Mouse (Mus musculus): ENCODE data around the gene Wdsub1. TPM values are rescaled to one million over a fixed set of nuclear protein-coding genes. Genes with fewer than 3 reads are reported as not detected.
A peak's percentile ranks its signal among the peaks of the same experiment; 100 is the strongest.

Gene Wdsub1
- polyA plus RNA-seq, 1 experiment from 2014 or later, result 9.5 TPM

DNA sequence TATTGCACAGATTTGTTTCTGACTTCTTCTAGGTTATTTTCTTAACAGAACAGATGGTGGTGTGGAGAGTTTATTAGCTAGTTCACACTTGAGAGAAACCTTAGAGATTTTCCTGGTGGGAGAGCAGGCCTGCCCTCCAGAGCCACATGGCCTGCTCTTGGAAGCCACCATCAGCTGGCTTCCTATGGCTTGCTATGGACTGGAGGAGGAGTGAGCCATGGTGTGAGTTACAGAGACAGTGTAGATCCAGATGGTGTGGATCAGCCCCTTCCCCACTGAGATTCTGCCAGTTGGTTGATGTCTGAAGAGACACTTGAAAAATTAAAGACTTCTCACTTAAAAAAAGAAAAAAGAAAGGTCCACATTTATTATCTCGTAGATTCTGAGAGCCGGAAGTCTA, 61.3 kb downstream of the Wdsub1 start:
- ATAC-seq (ENCODE audit: low FRiP score, low TSS enrichment), result no peak
- Histone ChIP-seq H3K27me3 (ENCODE audit: control insufficient read depth, insufficient read depth, low read length) (no peaks in the 10 kb centered on the region), H3K27ac (replicated peaks; ENCODE audit: low read depth, low read length) (no peak overlapping the region), H3K4me3 (replicated peaks; ENCODE audit: low read depth, low read length) (no peak overlapping the region), H3K4me2 (ENCODE audit: low read length) (no peak overlapping the region), H3K9me3 (ENCODE audit: control insufficient read depth, low read length) (no peaks in the 10 kb centered on the region), H3K36me3 (ENCODE audit: control insufficient read depth, insufficient read depth, low read length) (no peaks in the 10 kb centered on the region), H3K4me1 (ENCODE audit: control insufficient read depth, insufficient read depth, low read length) (no peaks in the 10 kb centered on the region), H3K9ac (replicated peaks; ENCODE audit: low read length) (no peak overlapping the region)
- WGBS, result 94% methylated on average over 2 of the region's 2 CpGs
- DNase-seq, result no peak

GRCm38 (mm10) chr2:59820088-59820487, 62.3 kb downstream of the Wdsub1 start:
- H3K4me3 ChIP-seq (replicated peaks; ENCODE audit: low read depth, low read length), result no peak overlapping the region
- H3K4me2 ChIP-seq (ENCODE audit: low read length), result no peak overlapping the region
- no peaks in the 10 kb centered on the region for H3K27me3 ChIP-seq (ENCODE audit: control insufficient read depth, insufficient read depth, low read length)
- H3K9me3 ChIP-seq (ENCODE audit: control insufficient read depth, low read length), result no peaks in the 10 kb centered on the region
- no peak overlapping the region for H3K9ac ChIP-seq (replicated peaks; ENCODE audit: low read length)
- ATAC-seq (ENCODE audit: low FRiP score, low TSS enrichment), result no peak
- 67% methylated on average over 15 of the region's 15 CpGs for WGBS
- peak overlapping the region; percentile 64; the same call in 1 of the 2 replicates for H3K27ac ChIP-seq (replicated peaks; ENCODE audit: low read depth, low read length)
- no peaks in the 10 kb centered on the region for H3K4me1 ChIP-seq (ENCODE audit: control insufficient read depth, insufficient read depth, low read length)
- H3K36me3 ChIP-seq (ENCODE audit: control insufficient read depth, insufficient read depth, low read length), result no peaks in the 10 kb centered on the region
- peak; percentile 54 for DNase-seq

DNA sequence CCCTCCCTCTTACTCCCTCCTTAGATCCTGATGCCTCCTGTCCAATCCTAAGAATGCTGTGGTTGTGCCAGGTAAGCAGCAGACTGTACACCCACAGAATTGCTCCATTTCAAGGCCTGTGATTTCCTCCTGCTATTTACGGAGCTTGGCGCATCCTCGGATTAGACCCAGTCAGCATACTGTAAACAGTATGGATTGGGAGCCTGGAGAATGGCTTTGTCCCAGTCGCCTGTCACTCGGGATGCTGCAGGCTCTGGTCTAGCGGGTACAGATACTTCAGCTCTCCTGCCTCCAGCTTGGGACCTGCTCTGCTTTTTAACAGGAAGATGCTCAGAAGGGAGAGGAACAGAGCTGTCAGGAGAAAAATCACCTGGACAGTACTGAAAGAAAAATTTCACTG, 63.0 kb downstream of the Wdsub1 start:
- Histone ChIP-seq H3K9me3 (ENCODE audit: control insufficient read depth, low read length) (no peaks in the 10 kb centered on the region), H3K27ac (replicated peaks; ENCODE audit: low read depth, low read length) (peak overlapping the region; percentile 64), H3K9ac (replicated peaks; ENCODE audit: low read length) (no peak overlapping the region), H3K4me2 (ENCODE audit: low read length) (no peak overlapping the region), H3K4me3 (replicated peaks; ENCODE audit: low read depth, low read length) (no peak overlapping the region), H3K36me3 (ENCODE audit: control insufficient read depth, insufficient read depth, low read length) (no peaks in the 10 kb centered on the region), H3K27me3 (ENCODE audit: control insufficient read depth, insufficient read depth, low read length) (no peaks in the 10 kb centered on the region), H3K4me1 (ENCODE audit: control insufficient read depth, insufficient read depth, low read length) (no peaks in the 10 kb centered on the region)
- ATAC-seq (ENCODE audit: low FRiP score, low TSS enrichment) (no peak), DNase-seq (peak; percentile 40)
- WGBS, result 56% methylated on average over 6 of the region's 6 CpGs

- Histone ChIP-seq H3K9me3 (ENCODE audit: control insufficient read depth, low read length) (no peaks in the 10 kb centered on the region), H3K4me1 (ENCODE audit: control insufficient read depth, insufficient read depth, low read length) (no peaks in the 10 kb centered on the region), H3K4me2 (ENCODE audit: low read length) (no peak overlapping the region), H3K36me3 (ENCODE audit: control insufficient read depth, insufficient read depth, low read length) (no peaks in the 10 kb centered on the region), H3K4me3 (replicated peaks; ENCODE audit: low read depth, low read length) (no peak overlapping the region), H3K27ac (replicated peaks; ENCODE audit: low read depth, low read length) (peak overlapping the region; percentile 64), H3K27me3 (ENCODE audit: control insufficient read depth, insufficient read depth, low read length) (no peaks in the 10 kb centered on the region), H3K9ac (replicated peaks; ENCODE audit: low read length) (no peak overlapping the region)
- WGBS, result 96% methylated on average over 15 of the region's 15 CpGs
- DNase-seq (no peak), ATAC-seq (ENCODE audit: low FRiP score, low TSS enrichment) (peak; percentile 47; the same call in 1 of the 2 replicates)
These were observed 63.7 kb downstream of the Wdsub1 start for GRCm38 (mm10) chr2:59818663-59819062.

DNA sequence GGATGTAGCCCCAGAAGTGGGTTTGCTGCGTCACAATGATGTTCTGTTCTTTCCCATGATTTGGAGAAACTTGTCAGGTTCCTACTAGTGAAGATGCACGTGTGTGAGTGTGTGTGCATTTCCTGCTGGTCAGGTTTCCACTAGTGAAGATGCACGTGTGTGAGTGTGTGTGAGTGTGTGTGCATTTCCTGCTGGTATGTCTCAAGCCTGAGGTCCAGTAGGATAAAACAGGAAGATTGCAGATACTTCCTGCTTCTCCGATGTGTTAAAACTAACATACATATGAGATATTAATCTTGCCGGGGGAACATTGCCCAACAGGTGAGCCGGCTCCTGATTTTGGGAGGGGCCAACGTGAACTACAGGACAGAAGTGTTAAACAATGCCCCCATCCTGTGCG, 67.4 kb downstream of the Wdsub1 start:
- H3K9me3 ChIP-seq (ENCODE audit: control insufficient read depth, low read length), result no peaks in the 10 kb centered on the region
- no peaks in the 10 kb centered on the region for H3K36me3 ChIP-seq (ENCODE audit: control insufficient read depth, insufficient read depth, low read length)
- no peaks in the 10 kb centered on the region for H3K4me1 ChIP-seq (ENCODE audit: control insufficient read depth, insufficient read depth, low read length)
- no peak for ATAC-seq (ENCODE audit: low FRiP score, low TSS enrichment)
- H3K27ac ChIP-seq (replicated peaks; ENCODE audit: low read depth, low read length), result no peak overlapping the region
- no peaks in the 10 kb centered on the region for H3K27me3 ChIP-seq (ENCODE audit: control insufficient read depth, insufficient read depth, low read length)
- no peak overlapping the region for H3K4me3 ChIP-seq (replicated peaks; ENCODE audit: low read depth, low read length)
- no peak for DNase-seq
- H3K4me2 ChIP-seq (ENCODE audit: low read length), result no peak overlapping the region
- no peak overlapping the region for H3K9ac ChIP-seq (replicated peaks; ENCODE audit: low read length)
- 93% methylated on average over 8 of the region's 8 CpGs for WGBS

DNA sequence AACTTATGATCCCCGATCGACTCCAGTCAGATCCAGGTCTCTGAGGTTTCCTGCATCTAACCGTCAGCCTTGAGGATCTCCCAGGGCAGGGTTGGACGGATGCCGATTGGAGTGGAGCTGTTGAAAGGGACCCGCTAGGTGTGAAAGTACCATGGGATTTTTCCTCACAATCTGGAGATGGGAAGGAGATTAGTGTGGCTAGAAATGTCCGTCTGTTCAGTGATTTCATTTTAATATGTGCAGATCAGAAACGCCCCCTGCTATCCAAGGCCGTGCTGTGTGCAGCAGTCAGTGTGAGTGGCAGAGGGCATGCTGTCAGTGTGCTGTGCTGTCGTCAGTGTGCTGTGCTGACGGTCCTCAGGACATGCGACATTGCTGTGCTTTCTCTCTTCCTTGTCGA, 68.9 kb downstream of the Wdsub1 start:
- H3K4me3 ChIP-seq (replicated peaks; ENCODE audit: low read depth, low read length), result no peak overlapping the region
- WGBS, result 65% methylated on average over 13 of the region's 13 CpGs
- DNase-seq (no peak), ATAC-seq (ENCODE audit: low FRiP score, low TSS enrichment) (no peak)
- H3K9ac ChIP-seq (replicated peaks; ENCODE audit: low read length), result no peak overlapping the region
- no peaks in the 10 kb centered on the region for H3K27me3 ChIP-seq (ENCODE audit: control insufficient read depth, insufficient read depth, low read length)
- no peak overlapping the region for H3K4me2 ChIP-seq (ENCODE audit: low read length)
- no peak overlapping the region for H3K27ac ChIP-seq (replicated peaks; ENCODE audit: low read depth, low read length)
- no peaks in the 10 kb centered on the region for H3K9me3 ChIP-seq (ENCODE audit: control insufficient read depth, low read length)
- no peaks in the 10 kb centered on the region for H3K36me3 ChIP-seq (ENCODE audit: control insufficient read depth, insufficient read depth, low read length)
- H3K4me1 ChIP-seq (ENCODE audit: control insufficient read depth, insufficient read depth, low read length), result no peaks in the 10 kb centered on the region

GRCm38 (mm10) chr2:59812641-59813040, 69.8 kb downstream of the Wdsub1 start:
- Histone ChIP-seq H3K9me3 (ENCODE audit: control insufficient read depth, low read length) (no peaks in the 10 kb centered on the region), H3K27me3 (ENCODE audit: control insufficient read depth, insufficient read depth, low read length) (no peaks in the 10 kb centered on the region), H3K36me3 (ENCODE audit: control insufficient read depth, insufficient read depth, low read length) (no peaks in the 10 kb centered on the region), H3K27ac (replicated peaks; ENCODE audit: low read depth, low read length) (no peak overlapping the region), H3K4me1 (ENCODE audit: control insufficient read depth, insufficient read depth, low read length) (no peaks in the 10 kb centered on the region), H3K4me2 (ENCODE audit: low read length) (no peak overlapping the region), H3K4me3 (replicated peaks; ENCODE audit: low read depth, low read length) (no peak overlapping the region), H3K9ac (replicated peaks; ENCODE audit: low read length) (no peak overlapping the region)
- DNase-seq, result no peak
- 88% methylated on average over 1 of the region's 1 CpGs for WGBS
- no peak for ATAC-seq (ENCODE audit: low FRiP score, low TSS enrichment)

GRCm38 (mm10) chr2:59811247-59811646, 71.1 kb downstream of the Wdsub1 start:
- H3K36me3 ChIP-seq (ENCODE audit: control insufficient read depth, insufficient read depth, low read length), result no peaks in the 10 kb centered on the region
- H3K27ac ChIP-seq (replicated peaks; ENCODE audit: low read depth, low read length), result no peak overlapping the region
- H3K4me3 ChIP-seq (replicated peaks; ENCODE audit: low read depth, low read length), result no peak overlapping the region
- WGBS, result 71% methylated on average over 1 of the region's 1 CpGs
- H3K4me2 ChIP-seq (ENCODE audit: low read length), result no peak overlapping the region
- DNase-seq, result no peak
- ATAC-seq (ENCODE audit: low FRiP score, low TSS enrichment), result no peak
- H3K27me3 ChIP-seq (ENCODE audit: control insufficient read depth, insufficient read depth, low read length), result no peaks in the 10 kb centered on the region
- H3K4me1 ChIP-seq (ENCODE audit: control insufficient read depth, insufficient read depth, low read length), result no peaks in the 10 kb centered on the region
- no peak overlapping the region for H3K9ac ChIP-seq (replicated peaks; ENCODE audit: low read length)
- H3K9me3 ChIP-seq (ENCODE audit: control insufficient read depth, low read length), result no peaks in the 10 kb centered on the region

DNA sequence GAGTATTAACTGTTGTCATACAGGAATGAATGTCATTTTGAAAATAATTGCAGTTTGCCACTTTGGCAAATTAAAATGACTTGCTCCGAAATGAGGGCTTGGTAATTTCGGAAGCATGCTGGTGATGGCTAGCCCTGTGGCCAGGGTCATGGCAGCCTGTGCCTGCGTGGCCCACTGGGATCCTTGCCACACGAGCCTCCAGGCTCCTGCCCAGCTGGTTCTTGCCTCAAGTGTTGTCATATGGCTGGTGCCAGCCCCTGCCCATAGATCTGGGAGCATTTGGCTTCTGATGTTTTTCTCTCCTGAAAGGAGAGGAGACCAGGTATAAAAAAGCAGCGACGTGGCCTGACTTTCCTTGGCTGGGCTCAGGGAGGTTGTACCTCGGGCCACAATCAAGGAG, 72.4 kb downstream of the Wdsub1 start:
- Histone ChIP-seq H3K4me3 (replicated peaks; ENCODE audit: low read depth, low read length) (no peak overlapping the region), H3K36me3 (ENCODE audit: control insufficient read depth, insufficient read depth, low read length) (no peaks in the 10 kb centered on the region), H3K27me3 (ENCODE audit: control insufficient read depth, insufficient read depth, low read length) (no peaks in the 10 kb centered on the region), H3K27ac (replicated peaks; ENCODE audit: low read depth, low read length) (no peak overlapping the region), H3K4me1 (ENCODE audit: control insufficient read depth, insufficient read depth, low read length) (0 out of 2 replicates have a peak, but pooled peaks cover 3% of the 10 kb centered on the region), H3K4me2 (ENCODE audit: low read length) (no peak overlapping the region), H3K9ac (replicated peaks; ENCODE audit: low read length) (no peak overlapping the region), H3K9me3 (ENCODE audit: control insufficient read depth, low read length) (no peaks in the 10 kb centered on the region)
- WGBS, result 79% methylated on average over 7 of the region's 7 CpGs
- DNase-seq (no peak), ATAC-seq (ENCODE audit: low FRiP score, low TSS enrichment) (no peak)
